Comparison of ENCODE assay signal across 27 mouse cellular contexts in the genomic region with DNA sequence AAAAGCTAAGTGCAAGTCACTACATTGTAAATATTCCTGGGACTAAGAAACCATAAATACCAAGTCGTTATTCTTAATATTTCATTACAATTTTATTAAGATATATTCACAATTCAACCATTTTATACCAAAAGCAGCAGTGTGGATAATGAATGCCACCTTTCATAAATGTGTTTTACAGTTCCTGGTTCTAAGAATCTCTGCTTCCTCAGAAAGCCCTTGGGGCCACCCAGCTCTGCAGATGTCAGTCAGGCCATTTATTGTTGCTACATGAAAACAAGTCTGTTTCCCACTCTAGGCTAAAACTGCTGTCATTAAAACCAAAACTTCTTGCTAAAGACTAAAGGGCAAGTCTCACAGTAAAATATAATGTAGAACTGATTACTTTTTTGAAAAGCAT. TPM values are rescaled to one million over a fixed set of nuclear protein-coding genes. Genes with fewer than 3 reads are reported as not detected.
DNase-seq lines count a peak whose midpoint lies in the region; ATAC-seq and TF ChIP-seq lines count a peak whose summit lies in the region.
"Had no signal": no experiment of that assay in that cellular context is flagged by ENCODE, and none has a peak within 500 bp of the region (broad histone marks: within the 10 kb centered on the region; RNA-seq: fewer than 3 reads in every experiment).

No protein-coding gene starts in this region.

- H3K9ac ChIP-seq in embryonic facial prominence, embryonic 11.5 days (replicated peaks; ENCODE audit: low read length) = no peak overlapping the region
- no peak overlapping the region for H3K9ac ChIP-seq in embryonic facial prominence, embryonic 14.5 days (ENCODE audit: low read depth, low read length)
- no peak overlapping the region for H3K9ac ChIP-seq in limb, embryonic 13.5 days
- H3K9ac ChIP-seq: embryonic facial prominence, embryonic 12.5 days; forebrain, embryonic 13.5 days; hindbrain, embryonic 13.5 days had no signal

- no peaks in the 10 kb centered on the region for H3K4me1 ChIP-seq in embryonic facial prominence, embryonic 11.5 days (ENCODE audit: control insufficient read depth, insufficient read depth, low read length)
- H3K4me1 ChIP-seq in embryonic facial prominence, embryonic 10.5 days = 0 out of 2 replicates have a peak, but pooled peaks cover 6% of the 10 kb centered on the region
- peaks cover 16% of the 10 kb centered on the region for H3K4me1 ChIP-seq in embryonic facial prominence, embryonic 14.5 days (ENCODE audit: control insufficient read depth, insufficient read depth, low read length)
- peaks cover 52% of the 10 kb centered on the region for H3K4me1 ChIP-seq in limb, embryonic 13.5 days
- H3K4me1 ChIP-seq: forebrain, embryonic 10.5 days; forebrain, embryonic 13.5 days; hindbrain, embryonic 10.5 days; hindbrain, embryonic 13.5 days had no signal

- no peak overlapping the region for H3K4me2 ChIP-seq in embryonic facial prominence, embryonic 11.5 days (ENCODE audit: low read depth, low read length)
- H3K4me2 ChIP-seq in embryonic facial prominence, embryonic 14.5 days (ENCODE audit: low read depth, low read length) = no peak overlapping the region
- no peak overlapping the region for H3K4me2 ChIP-seq in limb, embryonic 13.5 days (replicated peaks)
- H3K4me2 ChIP-seq: embryonic facial prominence, embryonic 12.5 days; forebrain, embryonic 13.5 days; heart, embryonic 11.5 days; hindbrain, embryonic 13.5 days had no signal

- peak; percentile 11 for DNase-seq in embryonic facial prominence, embryonic 11.5 days (ENCODE audit: low spot score)
- DNase-seq in embryonic facial prominence, embryonic 10.5 days (ENCODE audit: low spot score) = no peak
- no peak for DNase-seq in layer of hippocampus, adult 2 months (ENCODE audit: low spot score in 2 of 2)
- no peak for DNase-seq in layer of hippocampus, adult 11-12 months (ENCODE audit: low spot score)
- DNase-seq in embryonic facial prominence, embryonic 14.5 days (ENCODE audit: low spot score) = no peak
- DNase-seq in cerebellum, adult 9-11 months = no peak
- DNase-seq in left cerebral cortex, adult 9 months (ENCODE audit: low spot score in 2 of 2) = no peak
- DNase-seq: adrenal gland, postnatal 10 days; adrenal gland, postnatal 36 days; cerebellum, adult 18-20 months; cerebellum, adult 9-10 months; cerebellum, postnatal 36 days; embryo, embryonic 11 days; gastrocnemius, postnatal 10 days; gastrocnemius, postnatal 36 days; heart, postnatal 36 days had no signal

- TF ChIP-seq CTCF in layer of hippocampus, adult 2 months (conservative IDR thresholded peaks at IDR 0.05) = no peak

- H3K27me3 ChIP-seq in embryonic facial prominence, embryonic 11.5 days (ENCODE audit: control insufficient read depth, insufficient read depth, low read length) = no peaks in the 10 kb centered on the region
- no peaks in the 10 kb centered on the region for H3K27me3 ChIP-seq in embryonic facial prominence, embryonic 10.5 days (replicated peaks; ENCODE audit: low read depth, poor library complexity, severe bottlenecking)
- H3K27me3 ChIP-seq in embryonic facial prominence, embryonic 14.5 days (replicated peaks; ENCODE audit: control insufficient read depth, insufficient read depth, low read length) = no peaks in the 10 kb centered on the region
- H3K27me3 ChIP-seq in limb, embryonic 13.5 days = no peaks in the 10 kb centered on the region
- H3K27me3 ChIP-seq: embryonic facial prominence, embryonic 12.5 days; forebrain, embryonic 13.5 days; hindbrain, embryonic 13.5 days had no signal

- H3K4me3 ChIP-seq in embryonic facial prominence, embryonic 11.5 days (ENCODE audit: low read depth, low read length) = no peak overlapping the region
- H3K4me3 ChIP-seq in embryonic facial prominence, embryonic 10.5 days = no peak overlapping the region
- H3K4me3 ChIP-seq in layer of hippocampus, adult 2 months = no peak overlapping the region
- H3K4me3 ChIP-seq in embryonic facial prominence, embryonic 14.5 days (ENCODE audit: low read depth, low read length) = no peak overlapping the region
- H3K4me3 ChIP-seq in limb, embryonic 13.5 days = no peak overlapping the region
- H3K4me3 ChIP-seq: embryonic facial prominence, embryonic 12.5 days; forebrain, embryonic 10.5 days; forebrain, embryonic 13.5 days; hindbrain, embryonic 10.5 days; hindbrain, embryonic 13.5 days had no signal

- 68% methylated on average over 1 of the region's 1 CpGs for WGBS in embryonic facial prominence, embryonic 11.5 days
- WGBS in embryonic facial prominence, embryonic 10.5 days = 87% methylated on average over 1 of the region's 1 CpGs
- WGBS in embryonic facial prominence, embryonic 14.5 days = 60% methylated on average over 1 of the region's 1 CpGs
- whole genome bisulfite sequencing in limb, embryonic 13.5 days = 41% methylated on average over 1 of the region's 1 CpGs

- ATAC-seq in embryonic facial prominence, embryonic 11.5 days (replicated peaks; ENCODE audit: insufficient number of reproducible peaks, low FRiP score, low TSS enrichment, low read depth) = no peak
- ATAC-seq in embryonic facial prominence, embryonic 14.5 days (ENCODE audit: low read depth) = no peak
- peak; percentile 71; the same call in 1 of the 2 replicates for ATAC-seq in limb, embryonic 13.5 days (ENCODE audit: low FRiP score, low read depth)
- ATAC-seq: forebrain, embryonic 13.5 days; forebrain, embryonic 16.5 days; hindbrain, postnatal 0 days had no signal

- no peaks in the 10 kb centered on the region for H3K9me3 ChIP-seq in embryonic facial prominence, embryonic 11.5 days (replicated peaks; ENCODE audit: control insufficient read depth, low read length)
- no peaks in the 10 kb centered on the region for H3K9me3 ChIP-seq in embryonic facial prominence, embryonic 10.5 days
- H3K9me3 ChIP-seq in embryonic facial prominence, embryonic 14.5 days (ENCODE audit: control insufficient read depth, low read length) = no peaks in the 10 kb centered on the region
- H3K9me3 ChIP-seq in limb, embryonic 13.5 days = no peaks in the 10 kb centered on the region
- H3K9me3 ChIP-seq: embryonic facial prominence, embryonic 12.5 days; forebrain, embryonic 10.5 days; forebrain, embryonic 13.5 days; hindbrain, embryonic 10.5 days; hindbrain, embryonic 13.5 days had no signal

- H3K27ac ChIP-seq in embryonic facial prominence, embryonic 11.5 days (replicated peaks; ENCODE audit: low read depth, low read length) = no peak overlapping the region
- H3K27ac ChIP-seq in embryonic facial prominence, embryonic 10.5 days (replicated peaks) = no peak overlapping the region
- 0 out of 2 replicates have a peak overlapping the region, but pooled peaks have one; percentile 23 for H3K27ac ChIP-seq in layer of hippocampus, adult 2 months
- H3K27ac ChIP-seq in embryonic facial prominence, embryonic 14.5 days (replicated peaks; ENCODE audit: low read depth, low read length) = peak overlapping the region; percentile 23; the same call in 1 of the 2 replicates
- H3K27ac ChIP-seq in limb, embryonic 13.5 days = peak overlapping the region; percentile 77; the same call in 1 of the 2 replicates
- H3K27ac ChIP-seq: embryonic facial prominence, embryonic 12.5 days; forebrain, embryonic 10.5 days; forebrain, embryonic 13.5 days; hindbrain, embryonic 10.5 days; hindbrain, embryonic 13.5 days; hindbrain, postnatal 0 days had no signal

- no peaks in the 10 kb centered on the region for H3K36me3 ChIP-seq in embryonic facial prominence, embryonic 11.5 days (replicated peaks; ENCODE audit: control insufficient read depth, insufficient read depth, low read depth, low read length)
- H3K36me3 ChIP-seq in embryonic facial prominence, embryonic 10.5 days (replicated peaks) = no peaks in the 10 kb centered on the region
- H3K36me3 ChIP-seq in embryonic facial prominence, embryonic 14.5 days (ENCODE audit: control insufficient read depth, insufficient read depth, low read length) = peaks cover 39% of the 10 kb centered on the region
- peaks cover 27% of the 10 kb centered on the region for H3K36me3 ChIP-seq in limb, embryonic 13.5 days
- H3K36me3 ChIP-seq: forebrain, embryonic 10.5 days; hindbrain, embryonic 10.5 days; hindbrain, embryonic 13.5 days had no signal

RNA-seq across cellular contexts. Expression of a gene that starts 24.4 kb away (rescaled TPM):
- 40.2 and 42.8 TPM in 2 replicates for polyA plus RNA-seq in embryonic facial prominence, embryonic 11.5 days (2014; fragmentation: Nextera tagmentation; extraction: Ambion mirVana)
- 12.9 and 15.9 TPM in 2 replicates for polyA plus RNA-seq in embryonic facial prominence, embryonic 10.5 days (2016; fragmentation: Nextera tagmentation; extraction: Ambion mirVana)
- total RNA-seq in layer of hippocampus, adult 2 months (2021) = under 1 TPM; 0.23 to 0.47 TPM
- 138 and 151 TPM in 2 replicates for polyA plus RNA-seq in embryonic facial prominence, embryonic 14.5 days (2014; fragmentation: Nextera tagmentation; extraction: Ambion mirVana)
- 89.9 and 102 TPM in 2 replicates for polyA plus RNA-seq in limb, embryonic 13.5 days (2015; fragmentation: Nextera tagmentation; extraction: Ambion mirVana)
- total RNA-seq: granulocyte monocyte progenitor cell, adult 5-6 weeks had no signal
- polyA plus RNA-seq: cortical plate, adult 2 months had no signal

Comparison
In these comparisons a context has a peak if more than half of its experiments do, and no peak if none do; other contexts are left out.
1. H3K27ac ChIP-seq: peak in layer of hippocampus, adult 2 months (single experiment), embryonic facial prominence, embryonic 14.5 days (single experiment) and limb, embryonic 13.5 days (single experiment); none in embryonic facial prominence, embryonic 11.5 days (single experiment) and embryonic facial prominence, embryonic 10.5 days (single experiment).